Mouse (Mus musculus): ENCODE results near the gene Irf2.
"Not testable (repeated sequence)": the region's sequence is repeated elsewhere in the genome, so short reads cannot be mapped to it uniquely, and the experiment has no call there.

Gene Irf2

DNA sequence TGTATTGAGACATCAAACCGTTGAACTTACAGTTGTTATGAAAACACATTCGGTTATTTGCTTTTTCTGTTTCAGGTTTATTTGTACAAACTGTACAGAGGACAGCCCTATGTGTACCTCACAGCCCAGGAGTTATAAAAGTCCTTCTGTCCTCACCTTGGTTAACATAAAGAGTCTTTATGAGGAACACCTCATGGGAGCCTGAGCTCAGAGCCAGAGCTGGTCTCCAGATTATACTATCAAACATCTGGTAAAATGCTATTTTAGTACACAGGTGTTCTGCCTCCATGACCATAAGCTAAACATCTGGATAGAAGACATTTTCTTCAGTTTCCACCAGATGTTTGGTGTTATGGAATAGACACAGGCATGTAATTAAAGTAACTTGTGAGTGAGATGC is 13.1 kb upstream of the Irf2 start:
- no peak for DNase-seq (ENCODE audit: low spot score in 2 of 2)

DNA sequence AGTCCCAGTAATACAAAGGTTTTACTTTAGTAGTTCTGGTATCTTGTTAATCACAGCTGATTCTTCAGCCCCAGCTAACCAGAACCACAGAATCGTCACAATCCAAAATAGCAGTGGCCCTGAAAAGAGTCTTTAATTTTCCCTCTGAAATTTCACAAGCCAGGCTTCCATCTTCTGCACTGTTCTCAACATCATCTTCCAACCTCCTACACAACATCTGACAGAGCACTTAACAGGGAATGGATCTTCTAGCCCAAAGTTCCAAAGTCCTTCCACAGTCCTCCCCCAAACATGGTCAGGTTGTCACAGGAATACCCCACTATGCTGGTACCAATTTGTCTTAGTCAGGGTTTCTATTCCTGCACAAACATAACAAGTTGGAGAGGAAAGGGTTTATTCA is 9.9 kb upstream of the Irf2 start:
- DNase-seq (ENCODE audit: low spot score in 2 of 2) = not testable (repeated sequence)

DNA sequence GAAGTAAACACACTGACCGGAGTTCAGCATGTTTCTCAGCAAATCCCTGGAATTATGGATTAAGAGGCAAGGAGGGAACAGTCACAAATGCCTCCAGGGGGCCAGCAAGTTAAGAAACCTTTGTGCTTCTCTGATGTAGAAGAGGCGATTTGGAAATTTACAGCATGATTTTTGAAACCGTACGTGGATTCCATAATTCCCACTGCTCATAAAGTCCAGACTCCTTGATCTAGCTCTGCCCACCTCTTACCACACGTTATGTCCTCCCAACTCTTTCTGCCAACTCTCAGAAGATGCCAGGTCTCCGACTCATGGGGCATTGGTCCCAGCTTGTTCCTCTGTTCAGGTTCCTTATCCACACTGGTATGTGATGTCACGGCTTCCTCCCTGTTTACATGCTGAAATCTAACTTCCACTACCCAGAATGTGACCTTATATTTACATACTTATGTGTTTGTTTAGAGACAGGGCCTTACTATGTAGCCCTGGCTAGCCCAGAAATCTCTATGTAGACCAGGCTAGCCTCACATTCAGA is 7.1 kb upstream of the Irf2 start:
- no peak for DNase-seq (ENCODE audit: low spot score in 2 of 2)

DNA sequence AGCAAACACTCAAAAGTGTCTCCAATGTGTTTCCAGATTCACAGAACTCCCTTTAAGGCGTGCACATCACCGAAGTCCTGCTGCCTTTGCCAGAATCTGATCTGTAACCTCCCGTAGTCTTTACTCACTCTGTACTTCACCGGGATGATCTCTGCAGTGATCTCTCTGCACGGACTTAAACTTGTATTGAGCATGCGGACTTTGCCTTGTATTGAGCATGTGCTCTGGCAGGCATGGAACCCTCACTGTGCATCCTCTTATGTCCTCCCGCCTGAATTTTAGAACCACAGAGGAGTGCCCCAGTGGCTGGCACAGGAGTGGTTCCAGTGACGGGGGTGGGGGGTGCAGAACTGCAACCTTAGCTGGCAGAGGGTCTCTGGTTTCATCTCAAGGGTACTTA is 5.9 kb upstream of the Irf2 start:
- DNase-seq (ENCODE audit: low spot score in 2 of 2) = no peak

DNA sequence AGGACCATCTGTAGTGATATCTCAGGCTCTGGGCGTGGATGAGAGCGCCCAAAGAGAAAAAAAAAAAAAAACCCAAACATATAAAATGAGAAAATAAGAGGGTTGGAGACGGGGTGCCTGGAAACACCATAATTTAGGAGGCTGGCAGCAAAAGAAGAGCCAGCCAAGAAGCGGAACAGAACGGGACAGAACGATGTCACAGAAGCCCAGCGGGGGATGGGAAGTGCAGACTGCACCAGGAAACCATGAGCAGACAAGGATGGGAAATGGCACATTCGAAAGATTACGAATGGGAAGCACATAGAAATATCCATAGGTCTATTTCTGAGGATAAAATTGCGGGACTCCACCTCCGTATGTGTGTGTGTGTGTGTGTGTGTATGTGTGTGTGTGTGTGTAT is 4.0 kb upstream of the Irf2 start:
- no peak for DNase-seq (ENCODE audit: low spot score in 2 of 2)

DNA sequence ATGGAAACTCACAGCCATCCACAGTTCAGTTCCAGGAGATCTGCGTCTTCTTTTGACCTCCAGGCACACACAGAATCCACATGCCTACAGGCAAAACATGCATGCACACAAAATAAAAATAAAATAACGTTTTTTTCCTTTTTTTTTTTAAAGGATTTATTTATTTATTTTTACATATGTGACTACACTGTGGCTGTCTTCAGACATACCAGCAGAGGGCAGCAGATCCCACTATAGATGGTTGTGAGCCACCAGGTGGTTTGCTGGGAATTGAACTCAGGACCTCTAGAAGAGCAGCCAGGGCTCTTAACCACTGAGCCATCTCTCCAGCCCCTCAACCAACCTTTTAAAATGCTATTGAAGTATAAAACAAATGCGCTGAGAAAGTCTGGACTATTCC is 3.3 kb upstream of the Irf2 start:
- DNase-seq (ENCODE audit: low spot score in 2 of 2) = no peak

DNA sequence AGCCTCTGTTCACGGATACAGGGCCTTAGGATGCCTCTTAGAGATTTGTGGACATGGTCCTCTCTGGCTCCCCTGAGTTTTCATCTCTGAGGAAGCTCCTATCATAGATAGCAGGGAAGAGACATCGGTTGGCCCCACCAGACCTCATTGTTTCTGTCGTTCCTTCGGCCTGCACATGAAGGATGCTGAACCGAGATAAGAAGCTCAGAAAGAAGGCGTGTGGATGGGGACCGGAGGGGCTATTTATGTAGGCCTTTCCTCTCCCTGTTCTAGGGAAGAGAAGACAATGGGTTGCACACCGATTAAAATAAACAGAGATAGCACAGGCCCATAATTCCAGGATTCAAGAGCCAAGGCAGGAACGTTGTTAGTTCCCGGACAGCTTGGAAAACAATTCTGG is 2.1 kb upstream of the Irf2 start:
- DNase-seq (ENCODE audit: low spot score in 2 of 2) = no peak

DNA sequence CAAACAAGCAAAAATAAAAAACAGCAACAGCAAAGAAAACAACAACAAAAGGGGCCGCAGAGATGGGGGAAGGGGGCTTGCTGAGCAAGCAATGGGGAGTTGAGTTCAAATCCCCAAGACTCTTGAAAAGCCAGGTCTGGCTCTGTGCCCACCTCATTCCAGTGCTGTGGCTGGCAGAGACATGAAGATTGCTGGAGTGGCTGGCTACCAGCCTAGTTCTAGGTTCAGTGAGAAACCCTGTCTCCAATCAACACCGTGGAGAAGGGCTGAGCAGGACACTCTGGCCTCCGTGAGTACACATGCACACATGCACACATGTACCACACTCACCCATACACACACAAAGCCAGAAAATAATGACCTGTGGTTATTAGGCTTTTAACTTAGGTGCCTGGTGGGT is 1.6 kb upstream of the Irf2 start:
- DNase-seq (ENCODE audit: low spot score in 2 of 2) = no peak

DNA sequence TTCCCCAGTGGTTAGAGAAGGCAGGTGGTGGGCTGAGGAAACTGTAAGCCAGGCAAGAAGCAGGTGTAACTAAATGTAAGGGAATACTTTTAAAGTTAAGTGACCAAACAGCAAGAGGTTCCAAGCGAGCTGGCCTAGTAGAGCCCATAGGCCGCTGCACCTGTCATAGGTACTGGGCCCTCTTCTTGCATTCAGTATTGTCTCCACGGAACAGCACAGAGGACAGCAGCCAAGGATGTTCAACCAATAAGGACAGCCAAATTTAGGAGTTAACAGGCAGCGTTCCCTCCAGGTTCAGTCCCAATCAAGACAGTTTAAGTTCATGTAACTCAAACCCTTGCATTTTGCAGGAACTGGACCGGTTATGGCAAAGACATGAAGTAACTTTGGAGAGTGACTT is 931 bp upstream of the Irf2 start:
- no peak for DNase-seq (ENCODE audit: low spot score in 2 of 2)

DNA sequence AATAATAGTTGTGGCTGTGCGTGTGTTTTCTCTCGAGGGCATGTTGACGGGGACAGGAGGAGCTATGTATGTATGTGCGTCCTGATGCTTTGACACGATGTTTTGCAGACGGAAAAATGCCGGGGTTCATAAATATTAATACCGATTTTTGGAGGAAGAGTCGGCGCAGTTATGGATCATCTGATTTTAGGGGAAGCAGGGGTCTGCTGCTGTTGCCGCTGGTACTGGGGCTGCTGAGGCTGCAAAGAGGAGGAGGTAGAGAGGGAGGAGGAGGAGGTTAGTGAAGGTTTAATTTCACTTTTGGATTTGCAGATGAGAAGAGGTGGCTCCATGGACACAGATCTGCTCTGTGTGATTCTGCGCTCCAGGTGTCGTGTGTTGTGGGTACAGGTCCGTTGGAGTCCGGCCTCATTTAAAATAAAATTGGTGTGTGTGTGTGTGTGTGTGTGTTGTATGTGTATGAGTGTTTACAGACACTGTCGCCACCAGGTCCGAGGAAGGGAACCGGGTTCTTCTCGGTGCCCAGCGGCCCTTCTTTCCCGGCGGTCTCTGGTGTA is 502 bp downstream of the Irf2 start:
- DNase-seq (ENCODE audit: low spot score in 2 of 2) = peak in 1 of 2 experiments; percentile 21

DNA sequence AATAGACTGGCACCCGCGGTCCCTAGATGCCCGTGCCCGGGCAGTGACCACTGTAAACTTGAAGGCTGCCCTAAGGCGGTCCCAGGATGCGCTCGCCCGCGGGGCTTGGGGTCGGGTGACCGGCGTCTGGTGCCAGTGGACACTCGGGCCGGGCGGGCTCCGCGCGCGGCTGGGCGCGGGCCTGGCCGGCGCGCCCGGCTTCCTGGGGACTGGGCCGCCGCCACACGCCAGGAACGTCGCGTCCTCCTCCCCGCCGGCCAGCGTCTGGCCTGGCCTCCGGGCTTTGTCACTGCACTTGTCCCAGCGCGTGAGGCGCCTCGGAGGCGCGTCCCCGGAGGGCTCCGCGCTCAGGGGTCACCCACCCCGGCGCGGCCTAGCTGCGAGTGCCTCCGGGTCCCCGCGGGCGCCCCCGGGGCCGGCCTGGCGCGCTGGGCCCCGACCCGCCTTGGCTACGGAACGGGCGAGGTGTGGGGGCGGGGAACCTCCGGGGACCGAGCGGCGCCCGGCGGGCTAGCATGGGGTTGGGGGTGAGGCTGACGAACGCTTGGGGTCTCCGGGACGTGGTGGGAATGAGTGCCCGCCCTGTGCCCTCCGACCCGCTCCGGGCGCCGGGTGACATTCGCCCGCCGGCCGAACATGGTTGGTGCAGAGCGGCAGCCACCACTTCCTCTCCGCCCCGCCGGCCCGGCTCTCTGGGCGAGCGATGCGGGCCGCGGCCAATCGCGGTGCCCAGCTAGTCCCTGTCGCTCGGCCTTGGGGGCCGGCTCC is 1.2 kb downstream of the Irf2 start:
- peak; percentile 40 to 53 for DNase-seq (ENCODE audit: low spot score in 2 of 2)

DNA sequence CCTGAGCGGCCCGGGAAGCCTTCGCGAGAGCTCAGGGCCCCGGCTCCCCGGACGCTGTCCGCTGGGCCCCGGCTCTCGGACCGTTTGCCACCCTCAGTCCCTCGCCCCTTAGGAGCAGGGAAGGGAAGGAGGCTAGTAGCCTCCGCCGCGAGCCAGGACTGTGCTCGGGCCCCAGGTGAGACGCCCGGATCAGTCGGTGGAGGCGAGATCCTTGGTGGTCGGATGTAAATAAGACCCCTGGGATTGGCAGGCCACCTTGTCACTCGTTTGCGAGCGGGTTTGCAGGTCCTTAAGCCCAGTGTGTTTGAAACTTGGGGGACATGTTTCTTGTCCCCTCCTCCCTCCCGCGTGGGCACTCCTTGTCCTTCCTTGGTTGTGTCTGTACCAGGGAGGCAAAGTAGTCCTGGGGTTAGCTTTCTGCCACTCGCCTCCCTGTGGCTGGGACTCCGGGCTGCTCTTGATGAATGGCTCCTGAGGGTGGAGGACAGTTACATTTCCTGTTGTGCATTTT is 1.8 kb downstream of the Irf2 start:
- DNase-seq (ENCODE audit: low spot score in 2 of 2) = peak; percentile 40 to 45

DNA sequence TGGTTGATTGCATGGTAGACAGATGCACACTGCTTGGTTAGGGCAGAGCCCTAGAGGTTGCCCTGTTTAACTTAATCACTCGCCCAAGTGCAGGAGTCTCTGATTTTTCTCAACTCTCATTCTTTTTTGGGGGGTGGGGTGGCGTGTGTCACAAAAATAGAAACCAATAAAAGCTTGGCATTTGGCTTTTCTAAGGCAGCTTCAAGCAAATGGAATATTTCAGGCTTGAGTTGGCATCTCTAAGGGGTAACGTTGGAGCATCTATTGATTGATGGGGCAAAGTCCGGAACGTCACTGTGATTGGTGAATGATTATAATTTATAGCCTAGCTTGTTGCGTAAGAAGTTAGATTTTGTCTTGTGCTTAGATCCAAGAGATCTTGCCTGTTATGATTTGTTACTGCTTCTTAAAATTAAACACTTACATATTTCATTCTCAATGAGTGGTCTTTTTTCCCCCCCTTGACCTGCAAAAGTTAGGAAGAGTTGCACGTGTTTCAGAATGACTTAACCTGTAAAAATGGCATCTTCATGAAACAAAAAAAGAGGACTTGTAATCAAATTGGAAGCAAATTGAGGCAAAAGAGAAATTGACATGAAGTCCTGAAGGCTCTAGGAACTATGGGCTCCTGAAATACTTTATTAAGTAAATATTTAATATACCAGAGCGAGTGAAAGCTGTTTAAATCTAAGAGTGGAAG is 2.6 kb downstream of the Irf2 start:
- no peak for DNase-seq (ENCODE audit: low spot score in 2 of 2)

DNA sequence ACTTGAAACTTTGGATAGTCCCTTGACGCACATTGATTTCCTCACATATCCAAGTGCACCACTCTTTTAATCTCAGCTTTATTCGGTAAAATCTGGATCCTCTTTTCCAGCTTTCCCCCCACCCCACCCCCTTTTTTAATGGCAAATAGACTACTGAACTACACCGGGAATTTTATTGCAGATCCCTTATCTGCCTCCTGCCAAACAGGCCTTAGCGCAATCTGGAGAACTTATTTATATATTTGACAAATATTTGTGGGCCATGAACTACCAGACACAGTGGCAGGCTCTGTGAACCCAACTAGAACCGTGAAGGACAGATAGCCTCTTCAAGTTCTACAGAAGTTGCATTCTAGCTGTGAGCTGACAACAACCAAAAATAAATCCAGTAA is 3.2 kb downstream of the Irf2 start:
- DNase-seq (ENCODE audit: low spot score in 2 of 2) = no peak

DNA sequence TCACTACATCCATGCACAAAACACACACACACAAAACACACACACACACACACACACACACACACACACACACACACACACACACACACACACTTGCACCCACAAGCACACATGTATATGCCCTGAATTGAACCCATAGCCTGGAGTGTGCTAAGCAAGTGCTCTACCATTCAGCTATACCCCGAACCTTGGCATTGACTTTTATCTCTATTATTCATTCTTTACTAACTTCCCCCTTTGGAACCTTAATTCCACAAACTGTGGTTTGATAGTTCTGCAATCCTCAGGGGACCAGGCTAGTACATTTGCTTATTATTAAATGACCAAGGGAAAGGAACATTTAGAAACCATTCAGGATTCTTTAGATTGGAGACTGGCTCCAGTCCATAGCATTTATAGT is 5.9 kb downstream of the Irf2 start:
- no peak for DNase-seq (ENCODE audit: low spot score in 2 of 2)

DNA sequence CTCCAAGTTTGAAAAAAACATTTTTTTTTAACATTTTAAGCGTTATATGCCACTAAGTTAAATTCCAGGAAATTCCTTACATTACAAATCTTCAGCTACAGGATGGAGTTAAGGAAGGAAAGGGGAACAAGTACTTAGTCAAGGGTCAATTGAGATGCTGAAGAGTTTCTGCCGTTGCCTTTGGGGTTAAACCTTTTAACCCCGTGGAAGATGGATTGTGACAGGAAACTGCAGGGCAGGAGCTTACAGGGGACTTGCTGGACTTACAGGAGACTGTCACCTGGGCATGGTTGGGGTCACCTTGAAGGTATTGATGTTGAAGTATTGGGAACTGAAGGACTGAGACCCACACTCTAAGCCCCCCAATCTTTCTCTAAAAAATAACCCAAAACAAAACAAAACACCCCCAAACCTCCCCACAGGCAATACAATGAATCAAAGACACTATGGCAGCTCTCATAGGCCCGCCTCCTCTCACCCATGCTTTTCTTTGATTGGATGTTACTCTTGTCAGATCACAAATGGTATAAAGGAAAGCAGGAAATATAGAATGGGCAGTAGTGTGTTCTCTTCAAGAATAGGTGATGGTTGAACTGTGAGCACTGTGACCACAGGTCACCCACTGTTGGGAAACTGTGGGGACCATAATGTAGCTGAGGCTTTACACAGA is 7.9 kb downstream of the Irf2 start:
- DNase-seq (ENCODE audit: low spot score in 2 of 2) = no peak

DNA sequence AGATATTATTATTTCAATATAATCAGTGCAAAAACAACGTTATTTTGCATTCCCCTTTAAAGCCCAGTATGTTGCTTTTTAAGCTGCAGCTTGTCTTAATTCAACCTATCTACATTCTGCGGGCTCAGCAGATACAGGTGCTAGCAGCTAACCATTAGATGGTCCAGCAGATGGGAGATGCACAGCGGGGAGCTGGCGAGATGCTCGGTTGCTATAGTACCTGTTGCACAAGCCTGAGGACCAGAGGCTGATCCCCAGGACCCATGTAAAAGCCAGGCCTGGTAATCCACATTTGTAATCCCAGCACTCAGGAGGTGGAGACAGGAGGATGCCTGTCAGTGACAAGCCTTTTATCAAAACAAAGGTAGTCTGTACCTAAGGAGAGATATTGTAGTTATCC is 10.5 kb downstream of the Irf2 start:
- DNase-seq (ENCODE audit: low spot score in 2 of 2) = no peak

DNA sequence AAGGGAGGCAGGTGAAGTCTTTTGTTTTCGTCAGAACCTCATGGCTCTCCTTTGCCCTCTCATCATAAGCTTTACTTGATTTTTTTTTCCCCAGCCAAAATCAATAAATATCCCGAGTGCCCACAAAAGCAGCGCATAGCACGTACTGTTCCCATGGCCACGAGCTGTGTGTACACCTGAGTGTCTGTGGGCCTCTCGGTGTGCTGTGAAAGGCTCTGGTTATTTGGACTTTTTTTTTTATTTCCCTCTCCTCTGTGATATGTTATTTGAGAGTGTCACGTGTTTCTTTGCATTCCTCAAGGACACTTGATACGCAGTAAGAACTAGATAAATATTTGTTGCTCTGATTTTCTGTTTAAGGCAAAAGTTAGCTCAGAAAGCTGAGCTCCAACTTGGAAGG is 11.0 kb downstream of the Irf2 start:
- no peak for DNase-seq (ENCODE audit: low spot score in 2 of 2)

DNA sequence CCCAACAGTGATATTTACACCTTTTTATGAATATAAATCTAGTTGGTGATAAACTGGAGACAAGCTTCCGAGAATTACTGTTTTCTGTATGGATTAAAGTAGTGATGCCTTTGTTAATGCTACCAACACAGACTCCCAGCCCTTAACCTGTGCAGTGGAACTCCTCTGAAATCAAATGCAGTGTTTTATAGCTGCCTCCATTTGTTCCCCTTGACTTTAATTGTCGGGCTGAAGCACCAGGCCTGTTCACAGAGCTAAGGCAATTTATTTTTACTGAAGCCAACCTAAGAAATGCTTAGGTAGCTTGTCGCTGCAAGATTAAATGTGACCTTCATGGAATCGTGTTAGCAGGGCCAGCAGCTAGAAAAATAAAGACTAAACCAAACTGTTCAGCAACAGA is 11.6 kb downstream of the Irf2 start:
- no peak for DNase-seq (ENCODE audit: low spot score in 2 of 2)

DNA sequence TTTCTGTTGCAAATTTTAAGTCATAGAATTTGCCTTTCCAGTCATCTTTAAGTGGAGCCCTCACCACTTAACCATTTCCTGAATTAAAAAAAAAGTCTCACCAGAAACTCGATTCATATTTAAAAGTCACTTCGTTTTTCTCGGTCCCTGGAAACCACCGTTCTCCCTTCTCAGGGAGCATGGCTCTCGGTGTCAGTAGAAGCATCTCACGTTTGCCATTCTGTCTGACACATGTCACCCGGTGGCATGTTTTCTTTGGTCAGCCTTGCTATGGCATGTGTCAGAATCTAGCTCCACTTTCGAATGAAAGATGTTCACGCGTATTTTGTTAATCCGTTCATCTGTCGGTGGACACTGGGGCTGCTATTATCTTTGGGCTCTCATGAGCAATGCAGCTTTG is 13.5 kb downstream of the Irf2 start:
- no peak for DNase-seq (ENCODE audit: low spot score in 2 of 2)

DNA sequence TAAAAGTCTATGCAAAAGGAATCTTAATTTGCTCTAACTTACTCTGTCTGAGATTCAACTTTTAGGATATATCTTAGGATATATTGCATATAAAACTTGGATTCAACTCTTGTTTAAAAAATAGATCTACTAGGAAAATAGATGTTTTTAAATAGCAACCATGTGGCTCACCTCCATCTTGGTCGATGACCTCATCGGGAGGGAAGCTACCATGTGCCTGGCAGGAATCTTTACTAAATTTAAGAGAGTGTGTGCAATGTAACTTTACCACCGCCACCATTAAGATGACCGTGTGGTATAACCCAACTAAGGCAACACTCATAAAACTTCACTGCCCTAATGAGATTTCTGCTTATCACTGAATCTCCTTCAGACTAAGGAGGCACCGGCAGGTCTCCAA is 14.8 kb downstream of the Irf2 start:
- no peak for DNase-seq (ENCODE audit: low spot score in 2 of 2)

DNA sequence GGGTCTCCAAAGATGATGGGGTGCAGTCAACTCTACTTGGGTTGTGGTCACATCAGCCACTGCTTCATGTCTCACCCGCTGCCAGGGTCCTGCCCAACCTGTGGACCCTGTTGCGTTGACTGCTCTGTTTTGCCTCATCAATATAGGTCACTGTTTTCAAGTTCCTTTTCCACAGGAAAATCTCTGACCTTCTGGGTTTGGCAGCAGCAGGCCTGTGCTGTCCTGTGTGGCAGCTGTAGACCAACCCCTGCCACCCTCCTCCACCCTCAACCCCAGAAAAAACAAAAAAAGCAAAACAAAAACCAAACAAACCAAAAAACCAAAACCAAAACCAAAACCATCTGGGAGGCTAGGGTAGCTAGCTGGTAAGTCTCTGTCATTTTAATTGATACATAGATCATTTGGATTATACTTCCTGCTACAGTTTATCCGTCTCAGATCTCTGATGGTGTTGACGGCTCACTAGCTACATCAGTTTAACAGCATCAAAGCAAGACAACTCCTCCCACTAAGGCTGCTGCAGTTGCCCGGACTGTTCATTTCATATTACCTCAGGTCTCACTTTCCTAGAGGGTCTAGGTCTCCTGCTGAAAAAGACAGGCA is 16.3 kb downstream of the Irf2 start:
- DNase-seq (ENCODE audit: low spot score in 2 of 2) = no peak
